Mouse (Mus musculus) forebrain, embryonic 13.5 days (tissue): Measurements from ENCODE around the gene A630095N17Rik. TPM values are rescaled to one million over a fixed set of nuclear protein-coding genes. Genes with fewer than 3 reads are reported as not detected.

Source experiments
- ATAC-seq: fragments of 200-750 bp; cut with Nextera tagmentation; 2 replicates; pipeline ENCODE4 v1.8.0; 2017
- H3K27ac ChIP-seq: fragments of 300-500 bp; sonication (generic); 2 replicates; pipeline ENCODE4 v1.5.1; 2015; ENCODE audit warnings: inconsistent platforms, mild to moderate bottlenecking, moderate library complexity
- H3K27me3 ChIP-seq: fragments of 300-500 bp; sonication (generic); 2 replicates; pipeline ENCODE4 v1.6.1; 2015; ENCODE audit warnings: mild to moderate bottlenecking, inconsistent platforms
- H3K36me3 ChIP-seq: fragments of 300-500 bp; sonication (generic); 2 replicates; pipeline ENCODE4 v1.6.1; 2015; ENCODE audit warnings: mild to moderate bottlenecking, inconsistent platforms; ENCODE audit not compliant: poor library complexity, severe bottlenecking
- H3K4me1 ChIP-seq: fragments of 300-500 bp; sonication (generic); 2 replicates; pipeline ENCODE4 v1.6.1; 2015; ENCODE audit warnings: inconsistent platforms
- H3K4me2 ChIP-seq: fragments of 300-500 bp; sonication (generic); 2 replicates; pipeline ENCODE4 v1.6.1; 2015; ENCODE audit warnings: inconsistent platforms, mild to moderate bottlenecking, moderate library complexity
- H3K4me3 ChIP-seq: fragments of 300-500 bp; sonication (generic); 2 replicates; pipeline ENCODE4 v1.5.1; 2015; ENCODE audit warnings: mild to moderate bottlenecking, inconsistent platforms
- H3K9ac ChIP-seq: fragments of 300-500 bp; sonication (generic); 2 replicates; pipeline ENCODE4 v1.6.1; 2015; ENCODE audit warnings: mild to moderate bottlenecking, inconsistent platforms
- H3K9me3 ChIP-seq: fragments of 300-500 bp; sonication (generic); replicated peaks from 2 replicates; pipeline ENCODE4 v1.6.1; 2016; ENCODE audit warnings: inconsistent platforms
- WGBS: fragments of 180-500 bp; shearing (Covaris S2); methylation state at CpG from one replicate; pipeline ENCODE4 v1.1.7; 2015; 5-methylcytosine and 5-hydroxymethylcytosine counted together
- polyA plus RNA-seq: library from polyadenylated mRNA; unstranded; fragments of >200 nt; fragmentation: Nextera tagmentation; extraction: Ambion mirVana; gene quantifications from 2 replicates; pipeline ENCODE4 v1.2.1, GENCODE M21; 2015

The A630095N17Rik gene
- polyA plus RNA-seq, 1 experiment from 2014 or later, result not detected

DNA sequence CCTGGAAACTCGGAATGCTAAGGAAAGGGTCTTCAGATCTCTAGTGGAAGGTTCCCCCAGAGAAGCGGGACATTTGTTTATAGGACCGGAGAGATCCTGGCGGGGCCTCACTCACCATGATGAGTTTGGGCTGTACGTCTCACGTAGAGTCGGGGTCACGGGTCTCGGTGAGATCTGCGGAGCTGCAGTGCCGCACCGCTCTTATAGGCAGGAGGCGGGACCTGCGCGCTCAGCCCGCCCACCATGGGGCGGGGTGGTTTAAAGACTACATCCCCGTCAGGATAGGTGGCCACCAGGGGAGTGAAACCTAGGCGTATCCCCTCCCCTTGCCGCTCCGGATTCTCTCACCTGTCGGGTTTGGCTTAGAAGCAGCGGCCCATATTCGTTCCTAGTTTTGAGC is 12.8 kb downstream of the A630095N17Rik start:
- H3K4me1 ChIP-seq, result peaks cover 21% of the 10 kb centered on the region
- peak; percentile 86 for ATAC-seq
- H3K4me3 ChIP-seq, result peak overlapping the region; percentile 54
- H3K9ac ChIP-seq, result peak overlapping the region; percentile 65
- peaks cover 22% of the 10 kb centered on the region for H3K36me3 ChIP-seq
- H3K27me3 ChIP-seq, result peaks cover 79% of the 10 kb centered on the region
- H3K27ac ChIP-seq, result no peak overlapping the region
- H3K9me3 ChIP-seq, result no peaks in the 10 kb centered on the region
- under 1% methylated on average over 24 of the region's 24 CpGs for WGBS
- peak overlapping the region; percentile 91 for H3K4me2 ChIP-seq

DNA sequence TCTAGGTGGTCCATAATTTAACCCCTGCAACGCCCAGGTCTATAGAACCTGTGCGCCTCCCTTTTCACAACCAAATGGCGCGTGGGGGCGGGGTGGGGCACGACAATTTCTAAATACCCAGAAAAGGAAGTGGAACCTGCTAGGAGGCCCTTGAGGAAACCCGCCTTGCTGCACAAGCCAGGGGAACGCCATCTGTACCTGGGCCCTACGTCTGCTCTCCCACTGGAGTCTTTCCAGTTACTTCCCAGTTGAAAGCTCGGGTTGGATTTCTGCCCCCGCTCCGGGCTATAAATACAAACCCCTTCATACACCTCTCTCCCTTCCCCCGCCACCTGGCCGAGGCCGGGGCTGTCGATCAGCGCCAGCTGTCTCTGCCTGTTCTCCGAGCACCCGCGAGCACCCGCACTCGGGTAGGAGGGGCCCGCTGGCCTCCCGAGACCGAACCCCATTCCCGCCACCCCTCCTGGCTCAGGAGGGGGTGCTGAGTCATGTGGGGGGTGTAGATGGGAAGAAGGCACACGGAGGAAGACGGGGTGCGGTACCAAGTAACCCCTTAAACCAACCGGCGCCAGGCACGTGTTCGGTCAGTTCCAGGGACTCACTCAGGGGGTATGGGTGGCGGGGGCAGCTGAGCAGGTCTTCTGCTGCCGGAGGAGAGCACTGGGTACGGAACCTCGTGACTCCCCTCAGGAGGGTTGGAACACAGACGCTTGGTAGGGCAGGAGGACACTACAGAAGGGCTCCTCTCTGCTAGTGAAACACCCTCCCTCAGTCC is 13.5 kb downstream of the A630095N17Rik start:
- Histone ChIP-seq H3K4me2 (peak overlapping the region; percentile 91), H3K4me3 (peak overlapping the region; percentile 54), H3K36me3 (peaks cover 29% of the 10 kb centered on the region), H3K9me3 (no peaks in the 10 kb centered on the region), H3K9ac (peak overlapping the region; percentile 65), H3K27me3 (peaks cover 78% of the 10 kb centered on the region), H3K4me1 (peaks cover 21% of the 10 kb centered on the region), H3K27ac (peak overlapping the region; percentile 20)
- WGBS, result 1% methylated on average over 35 of the region's 38 CpGs
- peak; percentile 56 for ATAC-seq

GRCm38 (mm10) chr1:75217893-75218226 is 14.0 kb downstream of the A630095N17Rik start:
- H3K9ac ChIP-seq, result peak overlapping the region; percentile 65; the same call in 1 of the 2 replicates
- H3K9me3 ChIP-seq, result no peaks in the 10 kb centered on the region
- peak overlapping the region; percentile 54 for H3K4me3 ChIP-seq
- H3K27ac ChIP-seq, result peak overlapping the region; percentile 20; the same call in 1 of the 2 replicates
- 5% methylated on average over 6 of the region's 6 CpGs for WGBS
- H3K4me1 ChIP-seq, result peaks cover 23% of the 10 kb centered on the region
- peak overlapping the region; percentile 91 for H3K4me2 ChIP-seq
- no peak for ATAC-seq
- peaks cover 73% of the 10 kb centered on the region for H3K27me3 ChIP-seq
- peaks cover 34% of the 10 kb centered on the region for H3K36me3 ChIP-seq

- peaks cover 32% of the 10 kb centered on the region for H3K4me1 ChIP-seq
- H3K9ac ChIP-seq, result no peak overlapping the region
- peak overlapping the region; percentile 19; the same call in 1 of the 2 replicates for H3K27ac ChIP-seq
- 0 out of 2 replicates have a peak overlapping the region, but pooled peaks have one; percentile 54 for H3K4me3 ChIP-seq
- H3K4me2 ChIP-seq, result peak overlapping the region; percentile 19; the same call in 1 of the 2 replicates
- peaks cover 65% of the 10 kb centered on the region for H3K27me3 ChIP-seq
- no peaks in the 10 kb centered on the region for H3K9me3 ChIP-seq
- peaks cover 43% of the 10 kb centered on the region for H3K36me3 ChIP-seq
- no peak for ATAC-seq
- WGBS, result 82% methylated on average over 13 of the region's 13 CpGs
These were observed 14.9 kb downstream of the A630095N17Rik start for GRCm38 (mm10) chr1:75216797-75217585.

DNA sequence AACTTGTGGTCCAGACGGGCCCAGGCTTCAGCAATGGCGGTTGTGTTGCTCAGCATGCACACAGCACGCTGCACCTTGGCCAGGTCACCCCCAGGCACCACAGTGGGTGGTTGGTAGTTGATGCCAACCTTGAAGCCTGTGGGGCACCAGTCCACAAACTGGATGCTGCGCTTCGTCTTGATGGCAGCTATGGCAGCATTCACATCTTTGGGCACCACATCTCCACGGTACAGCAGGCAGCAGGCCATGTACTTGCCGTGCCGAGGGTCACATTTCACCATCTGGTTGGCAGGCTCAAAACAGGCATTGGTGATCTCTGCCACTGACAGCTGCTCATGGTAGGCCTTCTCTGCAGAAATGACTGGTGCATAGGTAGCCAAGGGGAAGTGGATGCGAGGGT is 16.1 kb downstream of the A630095N17Rik start:
- Histone ChIP-seq H3K4me3 (no peak overlapping the region), H3K27ac (no peak overlapping the region), H3K27me3 (peaks cover 53% of the 10 kb centered on the region), H3K4me1 (peaks cover 42% of the 10 kb centered on the region), H3K9ac (no peak overlapping the region), H3K4me2 (no peak overlapping the region), H3K36me3 (peaks cover 46% of the 10 kb centered on the region), H3K9me3 (no peaks in the 10 kb centered on the region)
- ATAC-seq, result no peak
- WGBS, result 95% methylated on average over 9 of the region's 9 CpGs

GRCm38 (mm10) chr1:75214886-75215285 is 17.0 kb downstream of the A630095N17Rik start:
- WGBS, result 86% methylated on average over 5 of the region's 5 CpGs
- no peak overlapping the region for H3K4me2 ChIP-seq
- H3K4me3 ChIP-seq, result no peak overlapping the region
- H3K9me3 ChIP-seq, result no peaks in the 10 kb centered on the region
- peaks cover 44% of the 10 kb centered on the region for H3K27me3 ChIP-seq
- peaks cover 46% of the 10 kb centered on the region for H3K36me3 ChIP-seq
- no peak for ATAC-seq
- no peak overlapping the region for H3K9ac ChIP-seq
- H3K4me1 ChIP-seq, result peaks cover 48% of the 10 kb centered on the region
- H3K27ac ChIP-seq, result no peak overlapping the region

DNA sequence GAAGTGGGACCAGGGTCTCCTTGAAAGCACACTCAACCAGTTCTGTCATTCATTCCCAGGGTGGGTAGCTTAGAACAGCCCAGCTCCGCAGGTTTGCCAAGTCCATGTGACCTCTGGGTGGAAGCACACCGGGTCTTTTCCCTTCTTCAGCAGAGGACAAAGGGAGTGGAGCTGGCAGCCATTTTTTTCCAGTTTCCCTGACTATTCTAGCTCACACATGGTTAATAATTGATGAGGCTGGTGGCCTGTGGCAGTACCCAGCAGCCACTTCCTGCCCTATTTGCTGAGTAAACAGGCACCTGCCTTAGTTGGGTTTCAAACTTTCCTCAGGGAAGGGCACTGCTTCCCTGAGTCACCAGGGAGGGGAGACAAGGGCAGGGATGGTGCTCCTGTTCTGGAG is 17.5 kb downstream of the A630095N17Rik start:
- H3K4me3 ChIP-seq, result no peak overlapping the region
- H3K27me3 ChIP-seq, result peaks cover 39% of the 10 kb centered on the region
- peaks cover 46% of the 10 kb centered on the region for H3K36me3 ChIP-seq
- no peak overlapping the region for H3K9ac ChIP-seq
- H3K27ac ChIP-seq, result no peak overlapping the region
- WGBS, result 84% methylated on average over 2 of the region's 2 CpGs
- H3K9me3 ChIP-seq, result no peaks in the 10 kb centered on the region
- no peak for ATAC-seq
- peaks cover 48% of the 10 kb centered on the region for H3K4me1 ChIP-seq
- no peak overlapping the region for H3K4me2 ChIP-seq

DNA sequence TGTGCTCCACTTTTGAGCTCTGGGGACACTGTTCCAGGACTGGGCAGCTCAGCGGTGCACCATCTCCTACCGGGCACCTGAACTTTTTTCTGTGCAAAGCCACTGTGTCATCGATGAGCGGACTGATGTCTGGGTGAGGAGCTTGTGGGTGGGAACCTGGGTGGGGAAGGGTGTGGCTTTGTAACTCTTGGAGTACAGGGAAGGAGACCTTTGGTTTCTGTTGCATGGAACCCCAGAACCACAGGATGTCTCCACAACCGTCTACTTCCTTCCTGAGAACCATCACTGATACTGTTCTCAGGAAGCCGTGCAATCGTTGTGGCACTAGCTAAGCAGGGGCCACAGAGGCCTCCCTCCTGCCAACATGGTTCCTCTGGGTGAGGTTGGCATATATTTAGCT is 18.8 kb downstream of the A630095N17Rik start:
- Histone ChIP-seq H3K27ac (no peak overlapping the region), H3K4me3 (no peak overlapping the region), H3K27me3 (peaks cover 26% of the 10 kb centered on the region), H3K9me3 (no peaks in the 10 kb centered on the region), H3K4me2 (no peak overlapping the region), H3K4me1 (peaks cover 47% of the 10 kb centered on the region), H3K36me3 (peaks cover 46% of the 10 kb centered on the region), H3K9ac (no peak overlapping the region)
- ATAC-seq, result no peak
- WGBS, result 96% methylated on average over 7 of the region's 7 CpGs

GRCm38 (mm10) chr1:75212542-75212941 is 19.4 kb downstream of the A630095N17Rik start:
- Histone ChIP-seq H3K4me1 (peaks cover 44% of the 10 kb centered on the region), H3K27ac (no peak overlapping the region), H3K27me3 (peaks cover 21% of the 10 kb centered on the region), H3K9ac (no peak overlapping the region), H3K36me3 (peaks cover 46% of the 10 kb centered on the region), H3K9me3 (no peaks in the 10 kb centered on the region), H3K4me2 (no peak overlapping the region), H3K4me3 (no peak overlapping the region)
- no peak for ATAC-seq
- 88% methylated on average over 4 of the region's 4 CpGs for WGBS

DNA sequence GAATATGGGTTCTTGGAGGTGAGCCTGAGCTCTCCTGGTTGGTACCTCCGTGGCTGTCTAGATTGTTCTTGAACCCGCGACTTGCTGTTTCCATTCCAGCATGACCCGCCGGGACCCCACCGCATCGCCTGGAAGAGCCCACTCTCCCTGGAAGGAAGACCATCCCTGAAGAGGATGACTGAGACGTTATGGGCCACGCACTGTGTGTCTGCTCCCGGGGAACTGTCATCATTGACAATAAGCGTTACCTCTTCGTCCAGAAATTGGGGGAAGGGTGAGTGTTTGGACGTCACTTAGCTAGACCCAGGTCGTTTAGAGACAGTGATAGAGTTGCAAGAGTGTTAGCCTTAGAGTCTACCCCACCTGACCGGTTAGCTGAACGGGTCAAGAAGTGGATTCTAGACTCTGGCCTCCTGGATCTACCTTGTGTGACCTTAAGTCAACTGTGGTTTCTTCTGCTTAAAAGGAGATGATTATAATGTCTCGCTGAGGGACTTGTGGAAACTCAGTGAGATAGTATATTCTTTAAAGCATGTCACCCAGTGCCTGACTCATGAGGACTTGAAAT is 20.7 kb downstream of the A630095N17Rik start:
- peak; percentile 14 for ATAC-seq
- Histone ChIP-seq H3K36me3 (peaks cover 45% of the 10 kb centered on the region), H3K4me2 (peak overlapping the region; percentile 92), H3K4me1 (peaks cover 42% of the 10 kb centered on the region), H3K27ac (no peak overlapping the region), H3K27me3 (peaks cover 8% of the 10 kb centered on the region), H3K4me3 (peak overlapping the region; percentile 97), H3K9me3 (no peaks in the 10 kb centered on the region), H3K9ac (peak overlapping the region; percentile 93)
- WGBS, result 14% methylated on average over 17 of the region's 17 CpGs

DNA sequence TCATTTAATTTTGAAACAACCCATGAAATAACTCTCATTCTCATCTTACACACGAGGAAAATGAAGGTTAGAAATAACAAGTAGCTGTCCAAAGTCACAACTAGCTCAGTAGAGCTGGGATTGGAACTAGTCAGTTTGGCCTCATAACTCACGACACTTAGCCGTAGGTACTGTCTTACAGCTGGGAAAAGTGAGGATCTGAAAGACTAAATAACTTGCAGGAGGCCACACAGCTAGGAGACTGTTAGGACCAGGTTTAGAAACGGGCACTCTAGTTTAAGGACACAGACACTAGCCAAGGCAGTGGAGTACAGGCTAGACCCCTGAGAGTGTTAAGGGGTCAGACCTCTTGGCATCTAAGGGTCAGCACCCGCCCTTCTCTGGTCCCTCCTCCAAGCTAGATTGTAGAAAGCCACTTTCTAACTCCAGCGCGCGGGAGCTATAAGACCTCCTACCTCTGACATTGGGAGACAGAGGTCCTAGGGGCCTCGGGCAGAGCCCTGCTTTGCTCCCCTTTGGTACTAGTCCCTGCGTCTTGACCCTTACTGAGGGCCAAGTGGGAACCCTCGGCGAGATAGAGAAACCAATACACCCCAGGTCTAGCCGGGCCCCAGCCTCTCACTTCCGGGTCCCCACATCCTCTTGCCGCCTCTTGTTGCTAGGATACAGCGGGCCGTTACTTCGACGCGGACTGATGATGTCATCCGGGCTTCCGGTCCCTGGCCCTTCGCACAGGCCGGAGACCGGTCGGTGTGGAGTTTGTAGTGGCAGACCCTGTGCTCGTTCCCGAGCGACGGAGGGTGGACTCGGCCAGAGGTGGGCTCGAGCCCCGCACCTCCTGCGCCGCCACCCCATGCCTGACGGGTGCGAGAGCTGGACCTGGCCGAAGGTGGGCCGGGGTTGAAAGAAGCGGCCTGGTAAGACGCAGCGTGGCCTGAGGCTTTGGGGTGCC is 21.5 kb downstream of the A630095N17Rik start, which contains the start of the genes Glb1l and Stk16:
TSS of gene Glb1l (minus strand) at position 678 of the 952 bp plus-strand sequence.
TSS of gene Stk16 (plus strand) at position 703 of the 952 bp plus-strand sequence.
- Histone ChIP-seq H3K27ac (no peak within 1 kb of the TSS), H3K4me3 (peak within 1 kb of the TSS; percentile 97), H3K27me3 (no peaks in the 10 kb centered on the region; the same call in 1 of the 2 replicates), H3K4me2 (peak within 1 kb of the TSS; percentile 92), H3K36me3 (peaks cover 37% of the 10 kb centered on the region), H3K4me1 (peaks cover 42% of the 10 kb centered on the region), H3K9ac (peak within 1 kb of the TSS; percentile 93), H3K9me3 (no peaks in the 10 kb centered on the region)
- ATAC-seq, result peak; percentile 98
- 6% methylated on average over 42 of the region's 42 CpGs for WGBS
